Mouse (Mus musculus): ENCODE data around the gene Olfml1. TPM values are rescaled to one million over a fixed set of nuclear protein-coding genes. Genes with fewer than 3 reads are reported as not detected.

The Olfml1 gene
- total and polyA plus RNA-seq, 3 experiments, result not detected

DNA sequence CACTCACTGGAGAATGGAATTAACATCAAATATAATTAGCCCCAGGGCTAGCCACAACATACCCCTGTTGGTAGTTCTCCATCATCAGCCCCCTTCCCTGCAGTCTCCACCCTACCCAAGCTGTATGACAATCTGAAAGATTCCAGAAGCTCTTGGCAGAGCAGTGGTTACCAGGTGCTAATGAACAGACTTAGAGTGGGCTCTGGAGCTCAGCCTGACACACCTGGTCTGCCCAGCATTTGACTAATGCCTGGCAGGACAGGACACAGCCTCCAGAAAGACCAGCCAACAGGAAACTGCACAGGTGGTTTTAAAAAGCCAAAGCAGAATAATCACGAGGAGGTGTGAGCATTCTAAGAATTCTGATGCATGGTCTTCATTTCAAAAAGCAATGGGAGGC is 13.8 kb upstream of the Olfml1 start:
- TF ChIP-seq RCOR1 (IDR thresholded peaks at IDR 0.05; ENCODE audit: low read depth, low read length), result no peak
- TF ChIP-seq UBTF (IDR thresholded peaks at IDR 0.05; ENCODE audit: borderline replicate concordance, insufficient read depth, low read depth, low read length), result no peak
- TF ChIP-seq MAX (IDR thresholded peaks at IDR 0.05; ENCODE audit: low read length), result no peak
- TF ChIP-seq TAL1 (IDR thresholded peaks at IDR 0.05; ENCODE audit: low read length), result no peak
- no peak for TF ChIP-seq RAD21 (IDR thresholded peaks at IDR 0.05; ENCODE audit: low read depth, low read length)
- no peak for TF ChIP-seq MYB (IDR thresholded peaks at IDR 0.05; ENCODE audit: low read depth, low read length)
- TF ChIP-seq MAFK (IDR thresholded peaks at IDR 0.05; ENCODE audit: borderline replicate concordance, low read depth, low read length), result no peak
- Histone ChIP-seq H3K9ac (ENCODE audit: control insufficient read depth, low read depth, low read length, poor library complexity, severe bottlenecking) (no peak overlapping the region), H3K4me3 (ENCODE audit: control insufficient read depth in 1 of 2, insufficient read depth in 1 of 2, low read depth in 2 of 2, low read length in 2 of 2) (no peak overlapping the region), H3K79me2 (ENCODE audit: control insufficient read depth, insufficient read depth, low read length, poor library complexity) (no peaks in the 10 kb centered on the region), H3K4me1 (ENCODE audit: control insufficient read depth in 1 of 2, insufficient read depth in 2 of 2, low read length in 2 of 2) (no peaks in the 10 kb centered on the region), H3K36me3 (ENCODE audit: control insufficient read depth in 1 of 2, insufficient read depth in 2 of 2, low read length in 2 of 2) (no peaks in the 10 kb centered on the region), H3K27me3 (ENCODE audit: control insufficient read depth in 1 of 2, insufficient read depth in 2 of 2, low read length in 2 of 2) (no peaks in the 10 kb centered on the region), H3K9me3 (replicated peaks; ENCODE audit: insufficient read depth, low read length) (no peaks in the 10 kb centered on the region), H3K27ac (ENCODE audit: control insufficient read depth, low read depth, low read length) (no peak overlapping the region)
- no peak for DNase-seq (ENCODE audit: low read depth, low spot score)

DNA sequence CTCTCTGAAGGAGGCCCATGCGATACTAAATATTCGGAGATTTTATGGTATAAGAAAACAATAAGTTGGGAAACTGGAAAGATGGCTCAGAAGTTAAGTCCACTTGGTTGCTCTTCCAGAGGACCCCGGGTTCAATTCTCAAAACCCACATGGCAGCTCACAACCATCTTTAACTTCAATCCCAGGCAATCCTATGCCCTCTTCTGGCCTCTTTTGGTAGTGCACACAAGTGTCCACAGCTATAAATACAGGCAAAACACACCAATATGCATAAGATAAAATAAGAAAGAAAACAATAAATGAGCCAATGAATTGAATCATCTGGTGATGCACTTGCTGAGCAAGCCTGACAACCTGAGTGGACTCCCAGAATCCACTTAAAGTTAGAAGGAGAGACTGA is 11.3 kb upstream of the Olfml1 start:
- H3K9me3 ChIP-seq (replicated peaks; ENCODE audit: insufficient read depth, low read length), result no peaks in the 10 kb centered on the region
- H3K4me3 ChIP-seq (ENCODE audit: control insufficient read depth in 1 of 2, insufficient read depth in 1 of 2, low read depth in 2 of 2, low read length in 2 of 2), result no peak overlapping the region
- H3K9ac ChIP-seq (ENCODE audit: control insufficient read depth, low read depth, low read length, poor library complexity, severe bottlenecking), result no peak overlapping the region
- H3K27ac ChIP-seq (ENCODE audit: control insufficient read depth, low read depth, low read length), result no peak overlapping the region
- H3K36me3 ChIP-seq (ENCODE audit: control insufficient read depth in 1 of 2, insufficient read depth in 2 of 2, low read length in 2 of 2), result no peaks in the 10 kb centered on the region
- no peaks in the 10 kb centered on the region for H3K79me2 ChIP-seq (ENCODE audit: control insufficient read depth, insufficient read depth, low read length, poor library complexity)
- H3K27me3 ChIP-seq (ENCODE audit: control insufficient read depth in 1 of 2, insufficient read depth in 2 of 2, low read length in 2 of 2), result no peaks in the 10 kb centered on the region
- DNase-seq (ENCODE audit: low read depth, low spot score), result peak; percentile 8
- H3K4me1 ChIP-seq (ENCODE audit: control insufficient read depth in 1 of 2, insufficient read depth in 2 of 2, low read length in 2 of 2), result no peaks in the 10 kb centered on the region
- peak in 2 of 3 experiments; percentile 13 to 26; a peak in 3 of 6 replicates for TF ChIP-seq CTCF (IDR thresholded peaks at IDR 0.05 in 2 of 3, conservative IDR thresholded peaks at IDR 0.05 in 1 of 3; ENCODE audit: control insufficient read depth in 1 of 3, insufficient read depth in 1 of 3, low read depth in 2 of 3, low read length in 3 of 3, poor library complexity in 1 of 3, severe bottlenecking in 1 of 3)
- peak; percentile 7; the same call in 1 of the 2 replicates for TF ChIP-seq RAD21 (IDR thresholded peaks at IDR 0.05; ENCODE audit: low read depth, low read length)
- no peak for TF ChIP-seq KAT2A (conservative IDR thresholded peaks at IDR 0.05; ENCODE audit: low read depth, low read length)
- no peak for TF ChIP-seq USF1 (IDR thresholded peaks at IDR 0.05; ENCODE audit: low read depth, low read length)
- no peak for TF ChIP-seq TCF12 (IDR thresholded peaks at IDR 0.05; ENCODE audit: low read depth, low read length)
- TF ChIP-seq SMC3 (IDR thresholded peaks at IDR 0.05; ENCODE audit: low read depth, low read length), result peak; percentile 35; the same call in 1 of the 2 replicates

- no peaks in the 10 kb centered on the region for H3K79me2 ChIP-seq (ENCODE audit: control insufficient read depth, insufficient read depth, low read length, poor library complexity)
- no peak overlapping the region for H3K4me3 ChIP-seq (ENCODE audit: control insufficient read depth in 1 of 2, insufficient read depth in 1 of 2, low read depth in 2 of 2, low read length in 2 of 2)
- TF ChIP-seq ELF1 (IDR thresholded peaks at IDR 0.05; ENCODE audit: low read depth, low read length) (no peak), MXI1 (IDR thresholded peaks at IDR 0.05; ENCODE audit: low read depth, low read length) (no peak), MAFK (IDR thresholded peaks at IDR 0.05; ENCODE audit: borderline replicate concordance, low read depth, low read length) (no peak), TCF12 (IDR thresholded peaks at IDR 0.05; ENCODE audit: low read depth, low read length) (no peak), MAX (IDR thresholded peaks at IDR 0.05; ENCODE audit: low read length) (no peak)
- no peak for DNase-seq (ENCODE audit: low read depth, low spot score)
- no peak overlapping the region for H3K27ac ChIP-seq (ENCODE audit: control insufficient read depth, low read depth, low read length)
- no peaks in the 10 kb centered on the region for H3K9me3 ChIP-seq (replicated peaks; ENCODE audit: insufficient read depth, low read length)
- H3K4me1 ChIP-seq (ENCODE audit: control insufficient read depth in 1 of 2, insufficient read depth in 2 of 2, low read length in 2 of 2), result no peaks in the 10 kb centered on the region
- H3K27me3 ChIP-seq (ENCODE audit: control insufficient read depth in 1 of 2, insufficient read depth in 2 of 2, low read length in 2 of 2), result no peaks in the 10 kb centered on the region
- H3K9ac ChIP-seq (ENCODE audit: control insufficient read depth, low read depth, low read length, poor library complexity, severe bottlenecking), result no peak overlapping the region
- no peaks in the 10 kb centered on the region for H3K36me3 ChIP-seq (ENCODE audit: control insufficient read depth in 1 of 2, insufficient read depth in 2 of 2, low read length in 2 of 2)
Observed at GRCm38 (mm10) chr7:107560675-107561074, 6.6 kb upstream of the Olfml1 start.
